Mouse (Mus musculus) megakaryocyte, embryonic 14.5 days (primary cell): ENCODE results near the gene Rnf8.

Experiments
- FLI1 ChIP-seq: IDR thresholded peaks from 2 replicates; pipeline ENCODE4 v1.6.1; 2012; ENCODE audit warnings: low read length, inconsistent platforms, mixed read lengths
- GATA1 ChIP-seq: IDR thresholded peaks from 3 replicates; pipeline ENCODE4 v1.6.1; 2012; ENCODE audit warnings: mixed read lengths, low read length, inconsistent platforms, borderline replicate concordance

- TF ChIP-seq GATA1 (no peak), FLI1 (no peak)
Observed at GRCm38 (mm10) chr17:29687373-29687772, 72.8 kb downstream of the Rnf8 start.
